Mouse (Mus musculus) adrenal gland, postnatal 36 days (tissue): ENCODE measurements around the gene Mrap. TPM values are rescaled to one million over a fixed set of nuclear protein-coding genes. Genes with fewer than 3 reads are reported as not detected.

Source experiments
- DNase-seq, 2 experiments: peaks; one replicate each; pipeline ENCODE4 v3.0.0; 2021; ENCODE audit warnings: mixed read lengths in 1 of 2
- total RNA-seq, 2 experiments: library from RNA; stranded (reverse); gene quantifications; 2 replicates each; pipeline ENCODE4 v1.2.3; 2021

Gene Mrap
- total RNA-seq, 2 experiments from 2014 or later = 605 to 724 TPM

GRCm38 (mm10) chr16:90748169-90748568 lies 10.2 kb downstream of the Mrap start:
- DNase-seq = no peak

- DNase-seq = peak in 1 of 2 experiments; percentile 48
Observed at GRCm38 (mm10) chr16:90753386-90753941, 15.5 kb downstream of the Mrap start.

- DNase-seq = no peak
Observed at GRCm38 (mm10) chr16:90759335-90759734, 21.3 kb downstream of the Mrap start.

- no peak for DNase-seq
Observed at GRCm38 (mm10) chr16:90760515-90760914, 22.5 kb downstream of the Mrap start.

GRCm38 (mm10) chr16:90765195-90765877 lies 27.3 kb downstream of the Mrap start:
- peak; percentile 56 to 63 for DNase-seq

GRCm38 (mm10) chr16:90766919-90767454 lies 29.0 kb downstream of the Mrap start:
- DNase-seq = no peak

GRCm38 (mm10) chr16:90774216-90774615 lies 36.2 kb downstream of the Mrap start:
- peak in 1 of 2 experiments; percentile 33 for DNase-seq

- peak in 1 of 2 experiments; percentile 25 for DNase-seq
Observed at GRCm38 (mm10) chr16:90774646-90775045, 36.6 kb downstream of the Mrap start.

GRCm38 (mm10) chr16:90775946-90776520 lies 38.0 kb downstream of the Mrap start:
- no peak for DNase-seq

- DNase-seq = no peak
Observed at GRCm38 (mm10) chr16:90779783-90780182, 41.8 kb downstream of the Mrap start.

GRCm38 (mm10) chr16:90783302-90783701 lies 45.3 kb downstream of the Mrap start:
- no peak for DNase-seq

GRCm38 (mm10) chr16:90785257-90785656 lies 47.2 kb downstream of the Mrap start:
- DNase-seq = no peak

- no peak for DNase-seq
Observed at GRCm38 (mm10) chr16:90788580-90788979, 50.6 kb downstream of the Mrap start.

GRCm38 (mm10) chr16:90790946-90791345 lies 52.9 kb downstream of the Mrap start:
- DNase-seq = no peak

GRCm38 (mm10) chr16:90792066-90792465 lies 54.1 kb downstream of the Mrap start:
- no peak for DNase-seq

- DNase-seq = peak; percentile 49 to 54
Observed at GRCm38 (mm10) chr16:90792500-90792899, 54.5 kb downstream of the Mrap start.

GRCm38 (mm10) chr16:90794708-90795107 lies 56.7 kb downstream of the Mrap start:
- no peak for DNase-seq

- no peak for DNase-seq
Observed at GRCm38 (mm10) chr16:90798446-90798845, 60.4 kb downstream of the Mrap start.

GRCm38 (mm10) chr16:90798848-90799247 lies 60.8 kb downstream of the Mrap start:
- no peak for DNase-seq
